Mouse (Mus musculus) G1E-ER4 (cell line): ENCODE measurements around the gene Parpbp. TPM values are rescaled to one million over a fixed set of nuclear protein-coding genes. Genes with fewer than 3 reads are reported as not detected.

ENCODE experiments used
- GATA1 ChIP-seq: IDR thresholded peaks from one replicate; pipeline ENCODE4 v1.8.0; 2012; ENCODE audit warnings: low read length, inconsistent platforms
- polyA plus RNA-seq: library from polyadenylated mRNA; stranded (reverse); fragments of >175 nt; gene quantifications from 2 replicates; pipeline ENCODE4 v1.2.3, GENCODE M21; 2012

Parpbp gene
- polyA plus RNA-seq, 1 experiment: 0.67 TPM

- no peak for TF ChIP-seq GATA1
Measured at GRCm38 (mm10) chr10:88056950-88057649, 89.6 kb downstream of the Parpbp start.

GRCm38 (mm10) chr10:88054233-88054985 is 92.3 kb downstream of the Parpbp start:
- no peak for TF ChIP-seq GATA1

- TF ChIP-seq GATA1: no peak
Measured at GRCm38 (mm10) chr10:88046098-88046771, 100.5 kb downstream of the Parpbp start.

GRCm38 (mm10) chr10:88044297-88044696 is 102.4 kb downstream of the Parpbp start:
- no peak for TF ChIP-seq GATA1

Other genes starting within 250 kb of the Parpbp start
- not detected in 2 replicates for gene Pmch, start 55.9 kb downstream of the Parpbp start, polyA plus RNA-seq
- 5.6 and 6.0 TPM in 2 replicates for gene Nup37, start 51 bp upstream of the Parpbp start, polyA plus RNA-seq
- 18.3 and 18.7 TPM in 2 replicates for gene Washc3, start 54.2 kb upstream of the Parpbp start, polyA plus RNA-seq
- gene Dram1, start 232.1 kb upstream of the Parpbp start, polyA plus RNA-seq: not detected in 2 replicates
- 3.2 and 3.7 TPM in 2 replicates for gene Gnptab, start 232.2 kb upstream of the Parpbp start, polyA plus RNA-seq